Mouse (Mus musculus) heart, postnatal 25 days (tissue): ENCODE results near the gene Bcl7b. TPM values are rescaled to one million over a fixed set of nuclear protein-coding genes. Genes with fewer than 3 reads are reported as not detected.
"Not testable (repeated sequence)": the region's sequence is repeated elsewhere in the genome, so short reads cannot be mapped to it uniquely, and the experiment has no call there.

Experiments
- DNase-seq: peaks from one replicate; pipeline ENCODE4 v3.0.0; 2022; ENCODE audit warnings: low spot score
- intact Hi-C: fragments of 180-260 bp; cut with DNase I; formaldehyde crosslinking; loops from one replicate; pipeline ENCODE4 v1.15.1; 2025
- microRNA-seq: library from miRNA; unstranded; fragments of <30 nt; microRNA quantifications from one replicate; pipeline ENCODE4 v1.2.0, GENCODE M21; 2022
- total RNA-seq, 2 experiments: library from RNA; stranded (reverse); gene quantifications; 2 replicates each; pipeline ENCODE4 v1.2.3; 2021

Gene Bcl7b
- total RNA-seq, 2 experiments from 2014 or later, result 35.1 to 35.2 TPM

- intact Hi-C loops, result loop anchor here (1.0 to 2.0 kb wide), 2 partner anchors 41 to 73 kb away; no protein-coding TSS in a partner anchor
- DNase-seq, result peak; percentile 18
Observed at GRCm38 (mm10) chr5:135191620-135192019, 23.5 kb downstream of the Bcl7b start.

- intact Hi-C loops, result loop anchor here (1.0 kb wide), 1 partner anchor 74 kb away; no protein-coding TSS in a partner anchor
- DNase-seq, result no peak
Observed at GRCm38 (mm10) chr5:135192431-135192830, 24.3 kb downstream of the Bcl7b start.

DNA sequence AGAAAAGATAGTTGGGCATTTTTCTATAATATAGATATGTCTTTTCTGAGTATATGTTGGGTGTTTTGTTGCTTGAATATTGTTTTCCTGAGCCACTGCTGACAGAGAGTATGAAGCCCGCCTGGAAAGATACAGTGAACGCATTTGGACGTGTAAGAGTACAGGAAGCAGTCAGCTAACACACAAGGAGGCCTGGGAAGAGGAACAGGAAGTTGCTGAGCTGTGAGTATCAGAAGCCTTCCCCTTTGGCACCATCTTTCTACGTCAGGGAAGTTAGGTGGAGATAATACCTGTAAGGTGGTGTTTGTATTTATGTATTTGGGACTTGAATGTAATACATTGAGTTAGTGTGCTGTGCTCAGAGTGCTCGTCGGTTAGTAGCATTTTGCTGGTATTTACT is 28.3 kb downstream of the Bcl7b start:
- intact Hi-C loops, result no loop called here
- no peak for DNase-seq

- no peak for DNase-seq
Observed at GRCm38 (mm10) chr5:135202763-135203162, 34.7 kb downstream of the Bcl7b start.

GRCm38 (mm10) chr5:135208197-135208596 is 40.1 kb downstream of the Bcl7b start:
- intact Hi-C loops, result no loop called here
- no peak for DNase-seq

More at GRCm38 (mm10) chr5:135202763-135203162, 34.7 kb downstream of the Bcl7b start:
- intact Hi-C loops, result no loop called here

GRCm38 (mm10) chr5:135216871-135217270 is 48.8 kb downstream of the Bcl7b start:
- DNase-seq, result no peak
- intact Hi-C loops, result no loop called here

- intact Hi-C loops, result no loop called here
- DNase-seq, result no peak
Observed at GRCm38 (mm10) chr5:135220941-135221340, 52.9 kb downstream of the Bcl7b start.

- no peak for DNase-seq
- intact Hi-C loops, result no loop called here
Observed at GRCm38 (mm10) chr5:135222066-135222465, 54.0 kb downstream of the Bcl7b start.

DNA sequence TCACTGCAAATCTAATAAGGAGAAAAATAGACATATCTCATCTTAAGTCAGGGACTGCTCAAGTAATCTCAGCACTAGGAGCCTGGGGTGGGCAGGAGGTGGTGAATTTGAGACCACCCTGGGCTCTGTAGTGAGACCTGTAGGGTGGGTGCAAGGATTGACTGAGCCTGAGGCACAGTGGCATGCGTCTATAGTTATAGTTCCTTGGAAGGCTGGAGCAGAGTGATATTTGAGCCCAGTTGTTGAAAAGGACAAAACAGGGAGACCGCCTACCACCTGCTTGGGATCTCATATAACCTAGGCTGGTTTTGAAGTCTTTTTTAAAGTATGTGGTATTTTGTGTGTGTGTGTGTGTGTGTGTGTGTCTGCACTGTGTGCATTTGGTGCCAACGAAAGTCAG is 56.1 kb downstream of the Bcl7b start:
- intact Hi-C loops, result no loop called here
- no peak for DNase-seq

- intact Hi-C loops, DNase-seq: not testable (repeated sequence)
Observed at GRCm38 (mm10) chr5:135225879-135226278, 57.8 kb downstream of the Bcl7b start.

DNA sequence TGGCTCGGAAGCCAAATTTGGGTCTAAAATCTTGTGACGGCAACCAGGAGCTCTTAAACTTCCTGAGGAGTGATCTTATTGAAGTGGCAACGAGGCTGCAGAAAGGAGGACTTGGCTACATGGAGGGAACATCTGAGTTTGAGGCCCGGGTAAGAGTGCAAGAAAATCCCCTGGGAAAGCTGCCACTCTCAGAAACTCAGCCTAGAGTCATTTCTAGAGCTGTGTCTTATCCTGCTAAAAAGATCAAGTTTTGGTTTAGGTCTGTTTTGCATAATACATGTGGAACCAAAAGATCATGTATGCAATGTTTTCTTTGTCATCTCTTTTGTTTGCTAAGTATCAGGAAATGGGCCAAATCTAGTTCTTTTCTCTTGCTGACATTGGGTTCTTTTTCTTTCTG is 62.1 kb downstream of the Bcl7b start:
- no peak for DNase-seq
- intact Hi-C loops, result no loop called here

Small RNA genes lying within 50 kb of the gene (microRNA-seq; reads per million reads assigned to microRNA genes)
- gene Gm25315, result not detected

Other genes starting within 250 kb of the Bcl7b start
- 1 to 10 TPM; 5.0 to 5.6 TPM for gene Mettl27, start 235.9 kb upstream of the Bcl7b start, total RNA-seq
- gene Cldn4, start 221.3 kb upstream of the Bcl7b start, total RNA-seq, result not detected
- gene Cldn3, start 182.1 kb upstream of the Bcl7b start, total RNA-seq, result not detected
- 10 to 100 TPM; 59.4 to 65.8 TPM for gene Abhd11, start 159.1 kb upstream of the Bcl7b start, total RNA-seq
- 1 to 10 TPM; 2.2 to 2.3 TPM for gene Stx1a, start 144.8 kb upstream of the Bcl7b start, total RNA-seq
- 10 to 100 TPM; 35.9 to 37.0 TPM for gene Dnajc30, start 104.1 kb upstream of the Bcl7b start, total RNA-seq
- 10 to 100 TPM; 22.3 to 22.7 TPM for gene Bud23, start 103.3 kb upstream of the Bcl7b start, total RNA-seq
- under 1 TPM; 0.53 to 0.60 TPM for gene Vps37d, start 90.0 kb upstream of the Bcl7b start, total RNA-seq
- 10 to 100 TPM; 25.3 to 25.5 TPM for gene Mlxipl, start 78.4 kb upstream of the Bcl7b start, total RNA-seq
- gene Tbl2, start 18.6 kb upstream of the Bcl7b start, total RNA-seq, result 10 to 100 TPM; 11.2 to 14.6 TPM
- 10 to 100 TPM; 38.2 to 45.3 TPM for gene Baz1b, start 19.0 kb downstream of the Bcl7b start, total RNA-seq
- under 1 TPM; 0.61 to 0.73 TPM for gene Fzd9, start 82.9 kb downstream of the Bcl7b start, total RNA-seq
- gene Fkbp6, start 181.8 kb downstream of the Bcl7b start, total RNA-seq, result 1 to 10 TPM in 1 of 2 experiments, under 1 TPM in 1; 0.31 to 1.1 TPM
- not detected for gene Trim50, start 185.0 kb downstream of the Bcl7b start, total RNA-seq
- gene Nsun5, start 201.7 kb downstream of the Bcl7b start, total RNA-seq, result 10 to 100 TPM; 15.5 to 17.5 TPM
- 10 to 100 TPM; 11.1 to 13.6 TPM for gene Pom121, start 226.3 kb downstream of the Bcl7b start, total RNA-seq